Mouse (Mus musculus) right cerebral cortex, postnatal 36 days (tissue): ENCODE measurements at regions not wholly inside any gene's neighbourhood (a gene's known extent, or its start where the extent isn't known, plus 50 kb on each side); places are given as distances from the start of the nearest gene placed in this dataset.

Experiments used
- DNase-seq, 2 experiments: peaks; one replicate each; pipeline ENCODE4 v3.0.0; 2022; ENCODE audit warnings: low spot score in 2 of 2, mixed read lengths in 1 of 2

GRCm38 (mm10) chr6:71012436-71012822, 56.1 kb downstream of the Foxi3 start:
- DNase-seq = no peak

- peak; percentile 14 to 28 for DNase-seq
These were observed 56.6 kb downstream of the Foxi3 start for GRCm38 (mm10) chr6:71012823-71013461.

- DNase-seq = no peak
These were observed 60.1 kb downstream of the Foxi3 start for GRCm38 (mm10) chr6:71016388-71016787.

- DNase-seq = no peak
These were observed 65.0 kb downstream of the Foxi3 start for GRCm38 (mm10) chr6:71021353-71021752.

GRCm38 (mm10) chr6:71025472-71025871, 69.1 kb downstream of the Foxi3 start:
- DNase-seq = no peak

- no peak for DNase-seq
These were observed 73.3 kb downstream of the Foxi3 start for GRCm38 (mm10) chr6:71029663-71030062.

GRCm38 (mm10) chr6:71030541-71030940, 74.2 kb downstream of the Foxi3 start:
- no peak for DNase-seq

- no peak for DNase-seq
These were observed 87.9 kb downstream of the Foxi3 start for GRCm38 (mm10) chr6:71044241-71044640.

GRCm38 (mm10) chr6:71045261-71045660, 88.9 kb downstream of the Foxi3 start:
- DNase-seq = no peak

- no peak for DNase-seq
These were observed 92.1 kb downstream of the Foxi3 start for GRCm38 (mm10) chr6:71048199-71049094.

- no peak for DNase-seq
These were observed 93.9 kb downstream of the Foxi3 start for GRCm38 (mm10) chr6:71050248-71050647.

GRCm38 (mm10) chr6:71050754-71051213, 93.5 kb downstream of the Thnsl2 start:
- DNase-seq = no peak

- no peak for DNase-seq
These were observed 86.9 kb downstream of the Thnsl2 start for GRCm38 (mm10) chr6:71057209-71057858.

- no peak for DNase-seq
These were observed 84.1 kb downstream of the Thnsl2 start for GRCm38 (mm10) chr6:71060116-71060515.

- DNase-seq = no peak
These were observed 81.3 kb downstream of the Thnsl2 start for GRCm38 (mm10) chr6:71062980-71063379.

GRCm38 (mm10) chr6:71065428-71065827, 78.8 kb downstream of the Thnsl2 start:
- DNase-seq = no peak

- DNase-seq = no peak
These were observed 75.0 kb downstream of the Thnsl2 start for GRCm38 (mm10) chr6:71069229-71069628.

- DNase-seq = peak in 1 of 2 experiments; percentile 14
These were observed 69.4 kb downstream of the Thnsl2 start for GRCm38 (mm10) chr6:71074789-71075191.
